Mouse (Mus musculus): Measurements from ENCODE around the gene Slc10a6. TPM values are rescaled to one million over a fixed set of nuclear protein-coding genes. Genes with fewer than 3 reads are reported as not detected.

Slc10a6 gene
- total and polyA plus RNA-seq, 3 experiments, result not detected

DNA sequence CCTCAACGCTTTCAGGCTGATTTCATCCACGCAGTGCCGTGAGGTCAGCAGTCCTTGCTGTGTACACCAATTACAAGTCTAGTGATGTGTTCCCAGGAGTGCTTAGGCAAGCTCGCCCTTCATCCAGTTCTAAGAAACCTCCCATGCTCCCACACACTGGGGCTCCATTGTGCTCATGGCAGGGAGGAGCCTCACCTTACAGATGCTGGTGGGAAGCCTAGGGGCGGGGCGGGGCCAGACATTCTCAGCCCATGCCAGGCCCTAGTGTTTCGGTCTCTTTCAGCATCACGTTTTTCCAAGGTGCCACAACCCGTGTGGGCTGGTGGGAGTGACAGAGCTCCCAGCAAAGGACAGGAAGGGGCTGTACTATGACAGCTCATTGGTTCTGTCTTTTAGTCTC is 12.0 kb downstream of the Slc10a6 start:
- Histone ChIP-seq H3K27ac (ENCODE audit: insufficient read depth, low read depth) (no peak overlapping the region), H3K27me3 (replicated peaks) (no peaks in the 10 kb centered on the region), H3K4me3 (replicated peaks in 1 of 3; ENCODE audit: low read depth in 2 of 3, low read length in 2 of 3, poor library complexity in 1 of 3) (no peak overlapping the region), H3K9me3 (replicated peaks; ENCODE audit: low read length) (no peaks in the 10 kb centered on the region), H3K4me1 (ENCODE audit: control insufficient read depth in 1 of 2, insufficient read depth in 2 of 2) (peaks cover 0 to 3% of the 10 kb centered on the region in 2 experiments; a peak in 1 of 4 replicates), H3K79me2 (replicated peaks; ENCODE audit: control insufficient read depth, extremely low read depth, insufficient read depth, poor library complexity, severe bottlenecking) (no peaks in the 10 kb centered on the region), H3K9ac (ENCODE audit: insufficient read depth, low read depth) (no peak overlapping the region), H3K4me2 (ENCODE audit: insufficient read depth, low read depth, poor library complexity, severe bottlenecking) (no peak overlapping the region), H3K36me3 (replicated peaks in 1 of 2; ENCODE audit: control insufficient read depth in 1 of 2, insufficient read depth in 1 of 2, low read length in 1 of 2) (no peaks in the 10 kb centered on the region)
- no peak for DNase-seq (ENCODE audit: extremely low read depth)
- in situ Hi-C loops (cut with MboI; ENCODE audit: low pct_ligation_motif_present, low pct_unique_long_range_greater_than_20kb, low sequenced_read_pairs) (no loop called here), dilution Hi-C loops (cut with MboI; ENCODE audit: extremely low pct_ligation_motif_present, extremely low pct_unique_long_range_greater_than_20kb, low sequenced_read_pairs) (no loop called here)
- TF ChIP-seq BHLHE40 (IDR thresholded peaks at IDR 0.05; ENCODE audit: low read depth, low read length) (no peak), EP300 (IDR thresholded peaks at IDR 0.05; ENCODE audit: low read length) (no peak), NRF1 (IDR thresholded peaks at IDR 0.05; ENCODE audit: low read depth, low read length) (no peak), UBTF (IDR thresholded peaks at IDR 0.05; ENCODE audit: low read depth, low read length) (no peak), E2F4 (IDR thresholded peaks at IDR 0.05; ENCODE audit: insufficient replicate concordance, low read depth, low read length) (no peak), RAD21 (IDR thresholded peaks at IDR 0.05; ENCODE audit: low read depth, low read length) (no peak), CHD1 (IDR thresholded peaks at IDR 0.05; ENCODE audit: low read depth, low read length) (no peak), ELF1 (IDR thresholded peaks at IDR 0.05; ENCODE audit: low read depth, low read length) (no peak), USF1 (IDR thresholded peaks at IDR 0.05; ENCODE audit: low read depth, low read length) (no peak), KAT2A (IDR thresholded peaks at IDR 0.05; ENCODE audit: insufficient replicate concordance, low read length) (no peak), MYC (IDR thresholded peaks at IDR 0.05; ENCODE audit: low read depth, low read length) (no peak)

DNA sequence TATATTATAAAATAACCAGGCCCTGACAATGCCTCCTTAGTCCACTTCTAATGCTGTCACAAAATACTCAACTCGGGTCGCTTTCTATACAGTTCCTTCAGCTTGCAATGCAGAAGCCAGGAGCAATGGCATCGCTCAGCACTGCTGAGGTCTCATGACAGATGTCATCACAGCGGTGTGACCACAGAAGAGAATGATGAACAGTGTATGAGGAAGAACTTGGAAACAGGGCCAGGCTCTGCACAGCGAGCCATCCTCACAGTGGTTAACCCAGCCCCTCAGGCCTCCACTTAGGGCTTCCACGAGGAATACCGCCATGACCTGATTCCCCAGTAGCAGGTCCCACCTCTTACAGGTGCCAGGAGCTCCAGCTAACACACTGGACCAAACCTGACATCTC is 14.8 kb downstream of the Slc10a6 start:
- H3K4me2 ChIP-seq (ENCODE audit: insufficient read depth, low read depth, poor library complexity, severe bottlenecking), result no peak overlapping the region
- no peak overlapping the region for H3K4me3 ChIP-seq (replicated peaks in 1 of 3; ENCODE audit: low read depth in 2 of 3, low read length in 2 of 3, poor library complexity in 1 of 3)
- H3K9ac ChIP-seq (ENCODE audit: insufficient read depth, low read depth), result no peak overlapping the region
- in situ Hi-C loops (cut with MboI; ENCODE audit: low pct_ligation_motif_present, low pct_unique_long_range_greater_than_20kb, low sequenced_read_pairs), result no loop called here
- TF ChIP-seq EP300 (IDR thresholded peaks at IDR 0.05; ENCODE audit: low read length) (no peak), SIN3A (IDR thresholded peaks at IDR 0.05; ENCODE audit: low read length) (no peak), MAZ (IDR thresholded peaks at IDR 0.05; ENCODE audit: low read depth, low read length) (no peak), UBTF (IDR thresholded peaks at IDR 0.05; ENCODE audit: low read depth, low read length) (no peak), POLR2A (IDR thresholded peaks at IDR 0.05; ENCODE audit: low read depth, low read length) (no peak), USF2 (conservative IDR thresholded peaks at IDR 0.05; ENCODE audit: low read depth, low read length) (no peak), NELFE (IDR thresholded peaks at IDR 0.05; ENCODE audit: low read depth, low read length) (no peak), GABPA (IDR thresholded peaks at IDR 0.05; ENCODE audit: insufficient replicate concordance, low read depth, low read length) (no peak)
- no peaks in the 10 kb centered on the region for H3K79me2 ChIP-seq (replicated peaks; ENCODE audit: control insufficient read depth, extremely low read depth, insufficient read depth, poor library complexity, severe bottlenecking)
- H3K36me3 ChIP-seq (replicated peaks in 1 of 2; ENCODE audit: control insufficient read depth in 1 of 2, insufficient read depth in 1 of 2, low read length in 1 of 2), result no peaks in the 10 kb centered on the region
- no peaks in the 10 kb centered on the region for H3K27me3 ChIP-seq (replicated peaks)
- no peaks in the 10 kb centered on the region for H3K9me3 ChIP-seq (replicated peaks; ENCODE audit: low read length)
- peaks cover 0 to 3% of the 10 kb centered on the region in 2 experiments; a peak in 1 of 4 replicates for H3K4me1 ChIP-seq (ENCODE audit: control insufficient read depth in 1 of 2, insufficient read depth in 2 of 2)
- H3K27ac ChIP-seq (ENCODE audit: insufficient read depth, low read depth), result no peak overlapping the region
- dilution Hi-C loops (cut with MboI; ENCODE audit: extremely low pct_ligation_motif_present, extremely low pct_unique_long_range_greater_than_20kb, low sequenced_read_pairs), result no loop called here
- DNase-seq (ENCODE audit: extremely low read depth), result no peak
